Mouse (Mus musculus) midbrain, embryonic 15.5 days (tissue): ENCODE data around the gene Oaz1. TPM values are rescaled to one million over a fixed set of nuclear protein-coding genes. Genes with fewer than 3 reads are reported as not detected.
A peak's percentile ranks its signal among the peaks of the same experiment; 100 is the strongest.

Experiments
- ATAC-seq: fragments of 200-750 bp; cut with Nextera tagmentation; replicated peaks from 2 replicates; pipeline ENCODE4 v1.8.0; 2017; ENCODE audit warnings: moderate TSS enrichment
- H3K27ac ChIP-seq: fragments of 300-500 bp; sonication (generic); 2 replicates; pipeline ENCODE4 v1.5.1; 2015; ENCODE audit warnings: mild to moderate bottlenecking, inconsistent platforms
- H3K27me3 ChIP-seq: fragments of 300-500 bp; sonication (generic); replicated peaks from 2 replicates; pipeline ENCODE4 v1.6.1; 2015; ENCODE audit warnings: inconsistent platforms
- H3K36me3 ChIP-seq: fragments of 300-500 bp; sonication (generic); replicated peaks from 2 replicates; pipeline ENCODE4 v1.6.1; 2015; ENCODE audit warnings: inconsistent platforms
- H3K4me1 ChIP-seq: fragments of 300-500 bp; sonication (generic); 2 replicates; pipeline ENCODE4 v1.6.1; 2015; ENCODE audit warnings: inconsistent platforms
- H3K4me2 ChIP-seq: fragments of 300-500 bp; sonication (generic); 2 replicates; pipeline ENCODE4 v1.6.1; 2015; ENCODE audit warnings: inconsistent platforms, mild to moderate bottlenecking, moderate library complexity
- H3K4me3 ChIP-seq: fragments of 300-500 bp; sonication (generic); 2 replicates; pipeline ENCODE4 v1.5.1; 2015; ENCODE audit warnings: mild to moderate bottlenecking, inconsistent platforms
- H3K9ac ChIP-seq: fragments of 300-500 bp; sonication (generic); 2 replicates; pipeline ENCODE4 v1.6.1; 2015; ENCODE audit warnings: mild to moderate bottlenecking, inconsistent platforms
- H3K9me3 ChIP-seq: fragments of 300-500 bp; sonication (generic); 2 replicates; pipeline ENCODE4 v1.6.1; 2016; ENCODE audit warnings: inconsistent platforms
- whole genome bisulfite sequencing: fragments of 180-500 bp; shearing (Covaris S2); methylation state at CpG from one replicate; pipeline ENCODE4 v1.1.7; 2015; ENCODE audit warnings: mixed read lengths; 5-methylcytosine and 5-hydroxymethylcytosine counted together
- polyA plus RNA-seq: library from polyadenylated mRNA; unstranded; fragments of >200 nt; fragmentation: Nextera tagmentation; extraction: Ambion mirVana; gene quantifications from 2 replicates; pipeline ENCODE4 v1.2.1, GENCODE M21; 2015

Gene Oaz1
- polyA plus RNA-seq, 1 experiment from 2014 or later: 1,243 TPM

DNA sequence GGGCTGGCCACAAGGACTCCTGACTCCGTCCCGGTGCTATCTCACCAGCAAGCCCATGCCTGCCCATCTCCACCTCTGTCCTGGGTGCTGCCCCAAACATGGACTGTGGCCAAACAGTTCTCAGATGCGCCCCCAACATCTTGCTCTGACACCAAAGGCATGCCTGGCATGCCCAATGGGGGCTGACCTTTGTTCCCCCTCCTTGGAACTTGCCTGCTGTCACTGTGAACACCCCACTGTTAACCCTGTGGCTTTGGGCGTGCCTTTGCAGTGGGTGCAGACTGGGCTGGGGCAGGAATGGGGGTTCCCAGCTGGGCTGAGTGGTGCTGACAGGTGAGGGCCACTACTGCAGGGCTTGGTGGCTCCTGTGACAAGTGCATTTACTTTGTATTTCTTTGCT is 32.7 kb upstream of the Oaz1 start:
- H3K27ac ChIP-seq: no peak overlapping the region
- no peak for ATAC-seq
- H3K4me3 ChIP-seq: no peak overlapping the region
- peaks cover 19% of the 10 kb centered on the region for H3K4me1 ChIP-seq
- no peak overlapping the region; the same call in 1 of the 2 replicates for H3K9ac ChIP-seq
- H3K36me3 ChIP-seq: peaks cover 56% of the 10 kb centered on the region
- H3K9me3 ChIP-seq: no peaks in the 10 kb centered on the region
- H3K4me2 ChIP-seq: no peak overlapping the region
- H3K27me3 ChIP-seq: no peaks in the 10 kb centered on the region
- WGBS: 88% methylated on average over 4 of the region's 4 CpGs

DNA sequence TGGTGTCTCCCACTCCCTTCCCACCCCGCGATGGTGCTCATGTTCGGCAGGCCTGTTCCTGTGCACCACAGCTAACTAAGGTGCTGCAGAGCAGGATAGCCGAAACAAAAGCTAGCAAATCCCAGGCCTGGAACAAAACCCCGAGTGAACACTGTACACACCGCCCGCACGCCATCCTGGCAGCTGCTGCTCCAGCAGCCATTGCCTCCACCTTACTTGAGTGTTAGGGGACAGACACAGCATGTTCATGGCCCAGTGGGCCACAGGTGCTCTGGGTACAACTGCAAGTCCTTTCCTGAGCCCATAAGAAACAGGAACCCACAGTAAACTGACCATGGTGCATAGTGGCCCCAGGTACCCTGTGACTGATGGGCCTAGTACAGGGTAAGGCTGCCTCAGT is 31.7 kb upstream of the Oaz1 start:
- H3K9ac ChIP-seq: no peak overlapping the region
- ATAC-seq: no peak
- no peaks in the 10 kb centered on the region for H3K9me3 ChIP-seq
- H3K27ac ChIP-seq: no peak overlapping the region
- no peaks in the 10 kb centered on the region for H3K27me3 ChIP-seq
- no peak overlapping the region for H3K4me2 ChIP-seq
- peaks cover 26% of the 10 kb centered on the region for H3K4me1 ChIP-seq
- 86% methylated on average over 8 of the region's 8 CpGs for WGBS
- no peak overlapping the region for H3K4me3 ChIP-seq
- peaks cover 47% of the 10 kb centered on the region for H3K36me3 ChIP-seq

DNA sequence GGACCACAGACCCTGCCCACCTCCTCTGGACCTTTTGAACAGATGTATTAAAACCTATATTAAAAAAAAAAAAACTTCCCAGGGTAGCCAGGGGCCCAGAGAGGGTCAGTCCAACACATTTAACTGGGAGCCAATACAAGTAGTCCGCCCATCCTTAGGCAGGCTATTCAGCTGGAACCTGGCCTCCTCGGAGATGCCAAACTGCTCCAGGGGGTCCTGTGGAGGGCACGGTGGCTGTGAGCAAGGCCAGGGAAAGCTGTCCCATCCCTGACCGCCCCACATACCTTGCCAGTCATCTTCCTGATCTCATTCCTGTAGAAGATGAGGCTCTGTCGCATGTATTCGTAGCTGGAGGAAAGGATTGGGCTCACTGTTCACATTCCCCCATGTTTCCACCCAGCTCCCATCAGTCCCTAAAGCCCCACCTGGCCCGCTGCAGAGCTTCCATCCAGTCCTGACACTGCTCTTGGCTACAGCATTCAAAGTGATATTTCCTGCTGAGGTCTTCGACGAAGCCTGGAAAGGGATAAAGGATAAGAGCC is 30.1 kb upstream of the Oaz1 start:
- WGBS: 82% methylated on average over 9 of the region's 9 CpGs
- H3K9me3 ChIP-seq: no peaks in the 10 kb centered on the region
- peak overlapping the region; percentile 92 for H3K4me2 ChIP-seq
- H3K36me3 ChIP-seq: peaks cover 37% of the 10 kb centered on the region
- peak overlapping the region; percentile 18; the same call in 1 of the 2 replicates for H3K9ac ChIP-seq
- H3K27ac ChIP-seq: no peak overlapping the region
- peaks cover 33% of the 10 kb centered on the region for H3K4me1 ChIP-seq
- no peak for ATAC-seq
- H3K4me3 ChIP-seq: peak overlapping the region; percentile 97
- H3K27me3 ChIP-seq: no peaks in the 10 kb centered on the region

DNA sequence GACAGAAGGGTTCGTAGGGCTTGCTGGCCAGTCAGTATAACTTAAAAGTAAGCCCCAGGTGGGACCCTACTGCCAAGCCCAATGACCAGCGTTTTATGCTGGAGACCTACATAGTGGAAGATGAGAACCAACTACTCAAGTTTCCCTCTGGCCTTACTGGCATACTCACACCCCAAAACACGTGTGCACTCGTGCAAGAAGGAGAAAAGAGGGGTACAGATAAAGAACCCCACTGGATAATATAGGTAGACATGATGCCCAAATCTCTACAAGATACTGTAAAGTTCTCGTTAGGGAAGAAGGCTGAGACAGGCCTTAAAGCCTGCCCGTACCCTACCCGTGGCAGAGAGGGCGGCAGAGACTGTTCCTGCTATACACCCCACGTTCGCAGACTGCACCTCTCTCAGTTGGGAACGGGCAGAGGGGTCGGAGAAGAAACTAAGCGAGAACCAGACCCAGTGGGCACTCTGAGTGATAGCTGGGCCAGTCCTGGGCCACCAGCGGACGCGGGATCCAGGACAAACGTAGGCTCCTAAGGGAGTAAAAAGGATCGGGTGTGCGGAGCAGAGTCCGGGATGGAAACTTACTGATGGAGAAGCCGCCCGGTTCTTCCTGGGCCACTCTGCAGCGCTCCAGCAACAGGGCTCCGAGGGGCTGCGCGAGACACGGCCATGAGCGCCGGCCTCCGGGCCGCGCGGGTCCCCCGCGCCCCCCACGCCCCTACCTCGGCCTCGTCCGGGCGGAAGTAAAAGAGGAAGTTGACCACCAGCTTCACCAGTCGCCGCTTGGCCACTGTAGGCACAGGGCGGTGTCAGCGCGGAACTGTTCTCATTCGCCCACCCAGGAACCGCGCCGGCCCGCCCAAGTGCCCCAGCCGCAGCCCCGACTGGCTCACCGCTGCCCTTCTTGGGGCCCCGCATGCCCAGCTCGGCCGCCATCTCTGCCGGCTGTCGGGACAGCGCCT is 29.0 kb upstream of the Oaz1 start:
- WGBS: 2% methylated on average over 58 of the region's 59 CpGs
- H3K36me3 ChIP-seq: peaks cover 37% of the 10 kb centered on the region

DNA sequence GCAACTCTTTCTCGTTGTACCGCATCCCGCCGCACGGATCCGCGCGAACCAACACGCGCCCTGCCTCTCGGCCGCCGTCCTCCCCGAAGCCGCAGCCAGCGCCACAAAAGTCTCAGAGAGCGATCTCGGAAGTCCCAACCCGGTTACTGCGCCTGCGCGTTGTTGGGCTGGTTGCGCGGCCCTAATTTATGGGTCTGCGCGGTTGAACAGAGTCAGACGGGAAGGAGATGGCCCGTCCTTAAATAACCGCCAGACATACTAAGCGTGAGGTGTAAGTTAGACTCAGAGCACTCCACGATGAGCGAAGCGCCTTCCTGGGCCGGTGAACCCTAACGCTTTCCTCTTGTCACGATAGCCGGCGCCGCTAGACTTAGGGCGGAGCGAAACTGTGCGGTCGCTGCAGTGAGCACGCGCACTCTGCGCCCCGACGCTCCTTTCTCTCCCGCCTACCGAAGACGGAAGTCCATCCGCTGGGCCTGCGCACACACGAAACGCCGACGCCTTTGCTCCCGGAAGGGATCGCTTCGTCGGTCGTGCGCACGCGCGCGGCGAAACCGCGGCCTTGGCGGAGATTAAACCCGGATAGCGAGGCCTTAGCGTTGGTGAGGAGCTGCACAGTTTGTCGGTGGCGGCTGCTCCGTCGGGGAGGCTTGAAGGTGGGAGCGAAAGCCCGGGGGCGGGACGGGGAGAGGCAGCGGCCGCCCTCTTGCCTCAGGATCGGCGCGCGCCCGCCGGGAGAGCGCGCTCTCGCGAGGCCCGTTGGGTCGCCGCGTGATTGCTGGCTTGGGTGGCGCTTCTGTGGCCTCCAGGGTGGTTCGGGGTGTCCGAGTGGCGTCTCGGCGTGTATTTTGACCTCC is 28.1 kb upstream of the Oaz1 start, which contains the start of the genes Sf3a2 and Plekhj1:
Gene Sf3a2, plus strand, starts transcription at position 49 of the 857 bp plus-strand sequence.
Gene Plekhj1, minus strand, starts transcription at position 477 of the 857 bp plus-strand sequence.
- no peaks in the 10 kb centered on the region for H3K27me3 ChIP-seq
- peak within 1 kb of the TSS; percentile 97 for H3K4me3 ChIP-seq
- peak within 1 kb of the TSS; percentile 92 for H3K4me2 ChIP-seq
- ATAC-seq: peak; percentile 93
- peak within 1 kb of the TSS; percentile 92 for H3K27ac ChIP-seq
- H3K9ac ChIP-seq: peak within 1 kb of the TSS; percentile 99
- under 1% methylated on average over 104 of the region's 104 CpGs for WGBS
- H3K4me1 ChIP-seq: peaks cover 33% of the 10 kb centered on the region
- no peaks in the 10 kb centered on the region for H3K9me3 ChIP-seq
- H3K36me3 ChIP-seq: peaks cover 43% of the 10 kb centered on the region

More for the DNA sequence above, 29.0 kb upstream of the Oaz1 start:
- H3K27me3 ChIP-seq: no peaks in the 10 kb centered on the region
- peak overlapping the region; percentile 92 for H3K4me2 ChIP-seq
- H3K4me1 ChIP-seq: peaks cover 33% of the 10 kb centered on the region
- peak overlapping the region; percentile 92 for H3K27ac ChIP-seq
- ATAC-seq: peak; percentile 79
- H3K9me3 ChIP-seq: no peaks in the 10 kb centered on the region
- H3K9ac ChIP-seq: peak overlapping the region; percentile 99
- peak overlapping the region; percentile 97 for H3K4me3 ChIP-seq

DNA sequence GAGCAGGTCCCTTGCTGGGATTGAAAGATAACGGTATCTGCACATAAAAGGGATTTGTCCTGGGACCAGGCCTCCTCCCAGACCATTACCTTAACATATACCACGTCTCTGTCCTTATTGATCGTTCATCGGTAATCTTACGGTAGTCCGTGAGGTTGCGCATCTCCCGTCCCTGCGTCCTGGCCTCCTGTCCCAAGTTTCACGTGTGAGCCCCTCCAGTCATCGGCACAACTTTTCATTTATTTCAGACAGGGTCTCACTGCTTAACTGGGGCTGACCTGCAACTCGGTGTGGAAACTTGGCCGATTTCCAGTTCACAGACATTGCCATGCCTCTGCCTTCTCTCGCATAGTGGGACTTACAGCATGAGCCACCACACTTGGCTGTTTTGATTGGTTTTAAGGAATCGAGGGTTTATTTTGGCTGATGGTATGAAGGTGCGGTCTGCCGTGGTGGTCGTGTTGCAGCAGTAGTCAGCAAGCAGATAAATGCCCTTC is 27.3 kb upstream of the Oaz1 start:
- 3% methylated on average over 18 of the region's 18 CpGs for WGBS
- H3K4me2 ChIP-seq: peak overlapping the region; percentile 92
- no peaks in the 10 kb centered on the region for H3K27me3 ChIP-seq
- peak overlapping the region; percentile 99 for H3K9ac ChIP-seq
- H3K4me1 ChIP-seq: peaks cover 33% of the 10 kb centered on the region
- H3K9me3 ChIP-seq: no peaks in the 10 kb centered on the region
- peaks cover 45% of the 10 kb centered on the region for H3K36me3 ChIP-seq
- peak overlapping the region; percentile 92 for H3K27ac ChIP-seq
- H3K4me3 ChIP-seq: peak overlapping the region; percentile 97
- no peak for ATAC-seq

DNA sequence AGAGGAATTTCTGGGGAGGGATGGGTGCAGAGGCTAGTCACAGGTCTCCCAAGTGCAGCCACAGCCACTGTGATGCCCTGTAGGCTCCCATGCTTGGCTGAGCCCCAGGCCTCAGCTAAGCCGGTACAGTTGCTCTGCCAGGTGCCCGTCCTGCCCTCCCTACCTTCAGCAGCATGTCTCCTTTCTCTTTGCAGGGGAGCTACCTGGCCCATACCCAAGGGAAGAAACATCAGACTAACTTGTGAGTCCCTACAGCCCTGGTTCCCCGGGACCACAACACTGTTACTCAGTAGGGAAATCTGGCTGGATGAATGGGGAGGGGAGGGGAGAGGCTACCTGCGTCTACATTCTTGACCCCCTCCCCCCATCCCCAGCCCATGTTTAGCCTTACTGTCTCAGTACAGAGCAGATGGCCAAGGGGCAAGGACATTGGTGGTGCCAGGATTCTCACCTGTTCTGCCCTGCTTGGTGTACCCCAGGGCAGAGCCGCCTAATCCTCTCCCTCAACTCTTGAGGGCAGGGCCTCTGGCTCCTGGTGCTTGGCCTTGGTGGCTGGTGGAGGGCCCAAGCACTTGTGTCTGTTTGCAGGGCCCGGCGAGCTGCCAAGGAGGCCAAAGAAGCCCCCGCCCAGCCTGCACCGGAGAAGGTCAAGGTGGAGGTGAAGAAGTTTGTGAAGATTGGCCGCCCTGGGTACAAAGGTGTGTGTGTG is 24.1 kb upstream of the Oaz1 start:
- peaks cover 34% of the 10 kb centered on the region for H3K36me3 ChIP-seq
- no peak overlapping the region for H3K9ac ChIP-seq
- H3K9me3 ChIP-seq: no peaks in the 10 kb centered on the region
- ATAC-seq: no peak
- no peak overlapping the region for H3K27ac ChIP-seq
- no peak overlapping the region for H3K4me2 ChIP-seq
- WGBS: 94% methylated on average over 10 of the region's 10 CpGs
- 0 out of 2 replicates have a peak, but pooled peaks cover 5% of the 10 kb centered on the region for H3K27me3 ChIP-seq
- H3K4me1 ChIP-seq: peaks cover 30% of the 10 kb centered on the region
- H3K4me3 ChIP-seq: no peak overlapping the region

DNA sequence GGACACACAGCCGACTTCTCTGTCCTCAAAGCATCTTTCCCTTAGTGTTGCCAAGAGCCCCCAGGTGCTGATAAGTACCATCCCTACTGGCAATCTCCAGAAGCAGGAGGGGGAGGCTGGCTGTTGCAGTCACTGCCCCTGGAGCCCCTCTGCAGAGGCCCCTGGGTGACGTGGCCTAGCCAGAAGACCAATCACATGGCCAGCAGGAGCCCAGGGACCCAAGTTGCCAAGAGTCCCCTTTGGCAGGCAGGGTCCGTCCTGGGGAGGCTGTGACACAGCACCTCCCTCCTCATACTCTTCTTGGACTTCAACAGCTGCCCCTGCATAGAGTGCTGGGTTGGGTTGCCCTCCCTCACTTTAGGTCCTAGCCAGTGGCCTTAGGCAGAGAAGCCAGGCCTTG is 23.5 kb upstream of the Oaz1 start:
- Histone ChIP-seq H3K36me3 (peaks cover 34% of the 10 kb centered on the region), H3K9me3 (no peaks in the 10 kb centered on the region), H3K4me2 (no peak overlapping the region), H3K4me1 (peaks cover 35% of the 10 kb centered on the region), H3K27me3 (peaks cover 6% of the 10 kb centered on the region; the same call in 1 of the 2 replicates), H3K9ac (no peak overlapping the region), H3K27ac (no peak overlapping the region), H3K4me3 (no peak overlapping the region)
- ATAC-seq: no peak
- 80% methylated on average over 3 of the region's 3 CpGs for WGBS

DNA sequence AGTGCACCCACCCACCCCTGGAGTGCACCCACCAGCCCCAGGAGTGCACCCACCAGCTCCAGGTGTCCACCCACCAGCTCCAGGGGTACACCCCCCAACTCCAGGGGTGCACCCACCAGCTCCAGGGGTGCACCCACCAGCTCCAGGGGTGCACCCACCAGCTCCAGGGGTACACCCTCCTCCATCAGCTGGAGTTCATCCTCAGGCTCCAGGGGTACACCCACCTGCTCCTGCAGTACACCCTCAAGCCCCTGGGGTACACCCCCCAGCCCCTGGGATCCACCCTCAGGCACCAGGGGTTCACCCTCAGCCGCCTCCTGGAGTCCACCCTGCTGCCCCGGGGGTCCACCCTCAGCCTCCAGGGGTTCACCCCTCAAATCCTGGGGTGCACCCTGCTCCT is 22.1 kb upstream of the Oaz1 start:
- no peaks in the 10 kb centered on the region for H3K9me3 ChIP-seq
- WGBS: 96% methylated on average over 2 of the region's 2 CpGs
- H3K4me2 ChIP-seq: no peak overlapping the region
- no peak overlapping the region for H3K27ac ChIP-seq
- no peak for ATAC-seq
- no peak overlapping the region for H3K9ac ChIP-seq
- H3K36me3 ChIP-seq: peaks cover 34% of the 10 kb centered on the region
- peaks cover 45% of the 10 kb centered on the region for H3K4me1 ChIP-seq
- H3K27me3 ChIP-seq: peaks cover 19% of the 10 kb centered on the region; the same call in 1 of the 2 replicates
- H3K4me3 ChIP-seq: no peak overlapping the region

DNA sequence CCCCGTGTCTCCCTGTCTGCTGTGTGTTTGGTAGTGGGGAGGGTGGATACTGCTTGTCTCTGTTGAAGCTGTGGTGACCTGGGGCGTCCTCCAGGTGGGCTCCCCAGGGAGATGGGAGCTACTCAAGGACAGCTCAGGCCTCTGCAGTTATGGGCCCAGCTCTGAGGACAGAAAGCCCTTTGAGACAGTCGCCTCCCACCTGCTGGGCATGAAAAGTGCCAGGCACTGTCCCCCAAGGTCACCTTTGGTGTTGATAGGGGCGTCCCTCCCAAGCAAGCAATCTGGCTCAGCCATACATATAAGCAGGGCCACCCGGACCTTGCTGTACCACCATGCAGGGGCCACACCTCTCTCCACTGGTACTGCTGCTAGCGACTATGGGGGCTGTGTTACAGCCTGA is 21.5 kb upstream of the Oaz1 start, which contains the start of gene Amh:
Gene Amh, plus strand, starts transcription at position 328 of the 400 bp plus-strand sequence.
- Histone ChIP-seq H3K9me3 (no peaks in the 10 kb centered on the region), H3K4me3 (no peak within 1 kb of the TSS), H3K27ac (no peak within 1 kb of the TSS), H3K36me3 (peaks cover 34% of the 10 kb centered on the region), H3K4me2 (no peak within 1 kb of the TSS), H3K27me3 (peaks cover 22% of the 10 kb centered on the region), H3K4me1 (peaks cover 39% of the 10 kb centered on the region), H3K9ac (no peak within 1 kb of the TSS)
- WGBS: 74% methylated on average over 6 of the region's 6 CpGs
- no peak for ATAC-seq

DNA sequence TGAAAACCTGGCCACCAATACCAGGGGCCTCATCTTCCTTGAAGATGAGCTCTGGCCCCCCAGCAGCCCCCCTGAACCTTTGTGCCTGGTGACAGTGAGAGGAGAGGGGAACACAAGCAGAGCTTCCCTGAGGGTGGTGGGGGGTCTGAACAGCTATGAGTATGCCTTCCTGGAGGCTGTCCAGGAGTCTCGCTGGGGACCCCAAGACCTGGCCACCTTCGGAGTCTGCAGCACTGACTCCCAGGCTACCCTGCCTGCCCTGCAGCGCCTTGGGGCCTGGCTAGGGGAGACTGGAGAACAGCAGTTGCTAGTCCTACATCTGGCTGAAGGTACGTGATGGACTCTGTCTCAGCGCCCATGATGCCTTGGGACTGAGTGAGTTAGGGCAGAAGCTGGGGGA is 21.1 kb upstream of the Oaz1 start:
- Histone ChIP-seq H3K9ac (no peak overlapping the region), H3K36me3 (peaks cover 34% of the 10 kb centered on the region), H3K27me3 (peaks cover 26% of the 10 kb centered on the region), H3K9me3 (no peaks in the 10 kb centered on the region), H3K27ac (no peak overlapping the region), H3K4me1 (peaks cover 37% of the 10 kb centered on the region), H3K4me3 (no peak overlapping the region), H3K4me2 (no peak overlapping the region)
- 85% methylated on average over 4 of the region's 5 CpGs for WGBS
- ATAC-seq: no peak
